Mouse (Mus musculus) midbrain, embryonic 14.5 days (tissue): ENCODE measurements at regions not wholly inside any gene's neighbourhood (a gene's known extent, or its start where the extent isn't known, plus 50 kb on each side); places are given as distances from the start of the nearest gene placed in this dataset.
A peak's percentile ranks its signal among the peaks of the same experiment; 100 is the strongest.

Experiments
- ATAC-seq: fragments of 200-750 bp; cut with Nextera tagmentation; 2 replicates; pipeline ENCODE4 v1.8.0; 2017; ENCODE audit warnings: moderate number of reproducible peaks, moderate library complexity; ENCODE audit not compliant: low FRiP score, low TSS enrichment
- DNase-seq: peaks from one replicate; pipeline ENCODE4 v3.0.0-alpha.2; 2015
- H3K27ac ChIP-seq: fragments of 300-500 bp; sonication (generic); replicated peaks from 2 replicates; pipeline ENCODE4 v1.5.1; 2014; ENCODE audit warnings: mild to moderate bottlenecking, low read depth, low read length, moderate library complexity
- H3K27me3 ChIP-seq: fragments of 300-500 bp; sonication (generic); 2 replicates; pipeline ENCODE4 v1.6.1; 2014; ENCODE audit warnings: low read length, control low read depth, mixed read lengths; ENCODE audit not compliant: control insufficient read depth, insufficient read depth
- H3K36me3 ChIP-seq: fragments of 300-500 bp; sonication (generic); 2 replicates; pipeline ENCODE4 v1.6.1; 2014; ENCODE audit warnings: low read length, control low read depth; ENCODE audit not compliant: control insufficient read depth, insufficient read depth
- H3K4me1 ChIP-seq: fragments of 300-500 bp; sonication (generic); 2 replicates; pipeline ENCODE4 v1.6.1; 2014; ENCODE audit warnings: mild to moderate bottlenecking, antibody characterized with exemption, low read length, control low read depth; ENCODE audit not compliant: control insufficient read depth, insufficient read depth
- H3K4me2 ChIP-seq: fragments of 300-500 bp; sonication (generic); 2 replicates; pipeline ENCODE4 v1.6.1; 2014; ENCODE audit warnings: mild to moderate bottlenecking, low read length, moderate library complexity
- H3K4me3 ChIP-seq: fragments of 300-500 bp; sonication (generic); replicated peaks from 2 replicates; pipeline ENCODE4 v1.5.1; 2014; ENCODE audit warnings: low read depth, low read length
- H3K9ac ChIP-seq: fragments of 300-500 bp; sonication (generic); replicated peaks from 2 replicates; pipeline ENCODE4 v1.6.1; 2014; ENCODE audit warnings: mild to moderate bottlenecking, low read length, moderate library complexity
- H3K9me3 ChIP-seq: fragments of 300-500 bp; sonication (generic); 2 replicates; pipeline ENCODE4 v1.6.1; 2016; ENCODE audit warnings: low read length, control low read depth, mixed read lengths; ENCODE audit not compliant: control insufficient read depth
- WGBS: fragments of 180-500 bp; shearing (Covaris S2); extraction: QIAGEN DNeasy Blood & Tissue Kit; methylation state at CpG from one replicate; pipeline ENCODE4 v1.1.7; 2014; 5-methylcytosine and 5-hydroxymethylcytosine counted together

- ATAC-seq (no peak), DNase-seq (no peak)
- Histone ChIP-seq H3K4me3 (no peak overlapping the region), H3K27ac (no peak overlapping the region), H3K9me3 (no peaks in the 10 kb centered on the region), H3K4me1 (no peaks in the 10 kb centered on the region), H3K36me3 (no peaks in the 10 kb centered on the region), H3K27me3 (no peaks in the 10 kb centered on the region), H3K9ac (no peak overlapping the region), H3K4me2 (no peak overlapping the region)
- WGBS, result 76% methylated on average over 2 of the region's 2 CpGs
These were observed 574.5 kb upstream of the Fam160b2 start for GRCm38 (mm10) chr14:71174175-71174574.

GRCm38 (mm10) chr14:71159556-71159955 is 559.9 kb upstream of the Fam160b2 start:
- Histone ChIP-seq H3K27ac (no peak overlapping the region), H3K9ac (no peak overlapping the region), H3K27me3 (no peaks in the 10 kb centered on the region), H3K4me1 (no peaks in the 10 kb centered on the region), H3K4me2 (no peak overlapping the region), H3K9me3 (no peaks in the 10 kb centered on the region), H3K36me3 (no peaks in the 10 kb centered on the region), H3K4me3 (no peak overlapping the region)
- 80% methylated on average over 2 of the region's 2 CpGs for WGBS
- DNase-seq (no peak), ATAC-seq (no peak)

GRCm38 (mm10) chr14:71142465-71142864 is 542.8 kb upstream of the Fam160b2 start:
- 95% methylated on average over 1 of the region's 1 CpGs for WGBS
- no peak overlapping the region for H3K4me2 ChIP-seq
- no peak overlapping the region for H3K27ac ChIP-seq
- H3K4me1 ChIP-seq, result no peaks in the 10 kb centered on the region
- no peak for DNase-seq
- H3K36me3 ChIP-seq, result no peaks in the 10 kb centered on the region
- no peaks in the 10 kb centered on the region for H3K9me3 ChIP-seq
- H3K9ac ChIP-seq, result no peak overlapping the region
- no peak for ATAC-seq
- no peak overlapping the region for H3K4me3 ChIP-seq
- H3K27me3 ChIP-seq, result no peaks in the 10 kb centered on the region

GRCm38 (mm10) chr14:71129771-71130211 is 530.2 kb upstream of the Fam160b2 start:
- Histone ChIP-seq H3K9ac (no peak overlapping the region), H3K9me3 (no peaks in the 10 kb centered on the region), H3K27me3 (no peaks in the 10 kb centered on the region), H3K36me3 (no peaks in the 10 kb centered on the region), H3K4me3 (no peak overlapping the region), H3K27ac (no peak overlapping the region), H3K4me1 (0 out of 2 replicates have a peak, but pooled peaks cover 2% of the 10 kb centered on the region), H3K4me2 (no peak overlapping the region)
- DNase-seq, result peak; percentile 23
- no peak for ATAC-seq
- 80% methylated on average over 4 of the region's 4 CpGs for WGBS

- Histone ChIP-seq H3K27me3 (no peaks in the 10 kb centered on the region), H3K4me3 (no peak overlapping the region), H3K36me3 (no peaks in the 10 kb centered on the region), H3K9ac (no peak overlapping the region), H3K4me2 (no peak overlapping the region), H3K9me3 (no peaks in the 10 kb centered on the region), H3K27ac (no peak overlapping the region), H3K4me1 (0 out of 2 replicates have a peak, but pooled peaks cover 2% of the 10 kb centered on the region)
- no peak for ATAC-seq
- WGBS, result 90% methylated on average over 3 of the region's 3 CpGs
- no peak for DNase-seq
These were observed 528.9 kb upstream of the Fam160b2 start for GRCm38 (mm10) chr14:71128495-71128894.

- Histone ChIP-seq H3K4me1 (0 out of 2 replicates have a peak, but pooled peaks cover 3% of the 10 kb centered on the region), H3K4me2 (no peak overlapping the region), H3K9me3 (no peaks in the 10 kb centered on the region), H3K36me3 (no peaks in the 10 kb centered on the region), H3K9ac (no peak overlapping the region), H3K4me3 (no peak overlapping the region), H3K27me3 (no peaks in the 10 kb centered on the region), H3K27ac (no peak overlapping the region)
- DNase-seq, result peak; percentile 11
- WGBS, result 84% methylated on average over 7 of the region's 7 CpGs
- ATAC-seq, result no peak
These were observed 519.0 kb upstream of the Fam160b2 start for GRCm38 (mm10) chr14:71118681-71119080.

GRCm38 (mm10) chr14:71115798-71116432 is 516.3 kb upstream of the Fam160b2 start:
- H3K9ac ChIP-seq, result no peak overlapping the region
- no peak overlapping the region for H3K4me3 ChIP-seq
- no peaks in the 10 kb centered on the region for H3K27me3 ChIP-seq
- 0 out of 2 replicates have a peak, but pooled peaks cover 3% of the 10 kb centered on the region for H3K4me1 ChIP-seq
- H3K36me3 ChIP-seq, result no peaks in the 10 kb centered on the region
- no peak for ATAC-seq
- 58% methylated on average over 3 of the region's 3 CpGs for WGBS
- no peak overlapping the region for H3K4me2 ChIP-seq
- no peak overlapping the region for H3K27ac ChIP-seq
- peak; percentile 44 for DNase-seq
- H3K9me3 ChIP-seq, result no peaks in the 10 kb centered on the region

- no peaks in the 10 kb centered on the region for H3K9me3 ChIP-seq
- ATAC-seq (no peak), DNase-seq (peak; percentile 23)
- H3K36me3 ChIP-seq, result no peaks in the 10 kb centered on the region
- no peak overlapping the region for H3K4me3 ChIP-seq
- H3K4me1 ChIP-seq, result 0 out of 2 replicates have a peak, but pooled peaks cover 3% of the 10 kb centered on the region
- no peaks in the 10 kb centered on the region for H3K27me3 ChIP-seq
- H3K4me2 ChIP-seq, result no peak overlapping the region
- WGBS, result 79% methylated on average over 8 of the region's 8 CpGs
- H3K27ac ChIP-seq, result peak overlapping the region; percentile 60
- H3K9ac ChIP-seq, result no peak overlapping the region
These were observed 515.6 kb upstream of the Fam160b2 start for GRCm38 (mm10) chr14:71115095-71115797.

GRCm38 (mm10) chr14:71113198-71113597 is 513.6 kb upstream of the Fam160b2 start:
- Histone ChIP-seq H3K9me3 (no peaks in the 10 kb centered on the region), H3K36me3 (no peaks in the 10 kb centered on the region)

More at GRCm38 (mm10) chr14:71113198-71113597, 513.6 kb upstream of the Fam160b2 start:
- Histone ChIP-seq H3K27ac (no peak overlapping the region), H3K4me2 (no peak overlapping the region), H3K4me1 (0 out of 2 replicates have a peak, but pooled peaks cover 3% of the 10 kb centered on the region), H3K4me3 (no peak overlapping the region), H3K27me3 (no peaks in the 10 kb centered on the region), H3K9ac (no peak overlapping the region)
- no peak for DNase-seq
- no peak for ATAC-seq
